Mouse (Mus musculus) liver (tissue): ENCODE data around the gene Btc.

ENCODE experiments used
- DNase-seq: peaks from one replicate; pipeline ENCODE4 v3.0.0-alpha.2; 2020; ENCODE audit warnings: mixed read lengths

The Btc gene

GRCm38 (mm10) chr5:91313971-91314370 is 88.8 kb downstream of the Btc start:
- DNase-seq = no peak

- no peak for DNase-seq
Measured at GRCm38 (mm10) chr5:91311767-91312166, 91.0 kb downstream of the Btc start.

- no peak for DNase-seq
Measured at GRCm38 (mm10) chr5:91308576-91308975, 94.2 kb downstream of the Btc start.

GRCm38 (mm10) chr5:91307907-91308306 is 94.9 kb downstream of the Btc start:
- DNase-seq = no peak
